Mouse (Mus musculus) CD4-positive helper T cell, adult 2 months (primary cell): ENCODE results near the gene Olfr1209.

Experiments used
- DNase-seq: peaks from one replicate; pipeline ENCODE4 v3.0.0-alpha.2; 2012; ENCODE audit warnings: low read depth, missing footprints, low spot score

Gene Olfr1209

GRCm38 (mm10) chr2:88915057-88915456 is at the start of gene Olfr1209:
Gene Olfr1209 (minus strand): TSS chr2:88915157.
- no peak for DNase-seq

- no peak for DNase-seq
Measured at GRCm38 (mm10) chr2:88953669-88954068, 38.7 kb upstream of the Olfr1209 start, which contains the start of gene Olfr1212. Gene Olfr1212 (plus strand): TSS chr2:88953969.

- DNase-seq, result no peak
Measured at GRCm38 (mm10) chr2:88938011-88938410, 23.1 kb upstream of the Olfr1209 start, which contains the start of gene Olfr1211. Gene Olfr1211 (minus strand): TSS chr2:88938111.

GRCm38 (mm10) chr2:88902211-88902610 is 12.7 kb downstream of the Olfr1209 start, which contains the start of gene Olfr1208:
Gene Olfr1208 (minus strand): TSS chr2:88902311.
- DNase-seq, result no peak

GRCm38 (mm10) chr2:88862931-88863330 is 52.0 kb downstream of the Olfr1209 start, which contains the start of gene Olfr1206:
Gene Olfr1206 (plus strand): TSS chr2:88863231.
- DNase-seq, result no peak
